18 mouse cellular contexts compared by ENCODE assay signal in the genomic region with DNA sequence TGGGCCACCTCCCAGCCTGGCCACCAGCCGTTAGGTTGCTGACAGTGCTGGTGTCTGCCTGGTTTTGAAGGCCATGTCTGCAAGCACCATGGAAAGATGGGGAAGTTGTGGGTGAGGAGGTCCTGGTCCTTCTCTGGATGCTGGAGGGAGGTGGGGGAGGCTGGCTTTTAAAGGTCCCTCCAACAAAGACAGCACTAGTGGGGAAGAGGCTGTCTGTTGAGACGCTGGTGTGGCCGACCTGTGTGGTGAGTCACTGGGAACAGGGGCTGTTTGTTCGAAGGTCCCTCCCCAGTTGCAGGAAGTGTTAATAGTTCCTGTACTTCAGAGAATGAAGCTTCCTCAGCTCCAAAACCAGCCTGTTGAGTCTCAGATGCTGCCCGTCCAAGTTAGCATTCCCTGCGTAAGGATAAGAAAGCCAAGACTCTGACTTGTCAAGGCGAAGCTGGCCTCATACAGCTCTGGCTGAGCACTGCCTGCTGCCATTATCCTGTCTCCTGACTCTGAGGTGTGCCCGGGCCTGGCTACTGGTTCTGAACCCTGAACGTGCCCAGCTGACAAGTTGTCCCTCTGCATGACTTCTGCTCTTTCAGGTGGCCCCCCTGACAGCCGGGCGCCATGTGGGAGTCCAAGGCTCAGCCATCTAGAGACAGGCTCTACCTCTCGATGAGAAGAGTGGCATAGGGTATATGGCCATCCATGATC. TPM values are rescaled to one million over a fixed set of nuclear protein-coding genes. Genes with fewer than 3 reads are reported as not detected.
DNase-seq lines count a peak whose midpoint lies in the region; ATAC-seq lines count a peak whose summit lies in the region.
"Had no signal": no experiment of that assay in that cellular context is flagged by ENCODE, and none has a peak within 500 bp of the region (broad histone marks: within the 10 kb centered on the region; RNA-seq: fewer than 3 reads in every experiment).

No protein-coding gene starts in this region.

- intact Hi-C loops in heart, postnatal 14 days (cut with DNase I) = no loop called here

- 78% methylated on average over 12 of the region's 12 CpGs for WGBS in kidney, embryonic 15.5 days
- WGBS in embryonic facial prominence, embryonic 15.5 days = 74% methylated on average over 12 of the region's 12 CpGs

- no peak overlapping the region for H3K9ac ChIP-seq in kidney, embryonic 15.5 days
- H3K9ac ChIP-seq in embryonic facial prominence, embryonic 15.5 days = no peak overlapping the region
- H3K9ac ChIP-seq: limb, embryonic 13.5 days; neural tube, embryonic 12.5 days had no signal

- ATAC-seq in kidney, embryonic 15.5 days (replicated peaks; ENCODE audit: low FRiP score) = no peak
- ATAC-seq in embryonic facial prominence, embryonic 15.5 days (ENCODE audit: insufficient number of reproducible peaks, low FRiP score, low TSS enrichment, low read depth) = no peak
- ATAC-seq: inflammation-experienced regulatory T-cells, adult 6 months had no signal

- H3K9me3 ChIP-seq in kidney, embryonic 15.5 days (replicated peaks) = no peaks in the 10 kb centered on the region
- H3K9me3 ChIP-seq in embryonic facial prominence, embryonic 15.5 days (replicated peaks) = no peaks in the 10 kb centered on the region
- no peaks in the 10 kb centered on the region for H3K9me3 ChIP-seq in megakaryocyte, embryonic 14.5 days
- H3K9me3 ChIP-seq: limb, embryonic 13.5 days; neural tube, embryonic 12.5 days had no signal

- 0 out of 2 replicates have a peak overlapping the region, but pooled peaks have one; percentile 37 for H3K27ac ChIP-seq in kidney, embryonic 15.5 days
- peak overlapping the region; percentile 35 for H3K27ac ChIP-seq in embryonic facial prominence, embryonic 15.5 days (replicated peaks)
- H3K27ac ChIP-seq: limb, embryonic 13.5 days; neural tube, embryonic 12.5 days had no signal

- peak; percentile 95 for DNase-seq in heart, adult 11 months
- DNase-seq in heart, postnatal 14 days = no peak
- DNase-seq in kidney, adult 9 months = no peak
- DNase-seq in adrenal gland, postnatal 10 days = no peak
- no peak for DNase-seq in thymus, postnatal 0 days (ENCODE audit: low spot score)
- DNase-seq: adrenal gland, adult 2 months; cerebellum, adult 9-11 months; kidney, postnatal 4 days; lung, postnatal 14 days; midbrain, embryonic 14.5 days; retina, postnatal 1 day; spleen, adult 18-20 months had no signal

- no peaks in the 10 kb centered on the region for H3K27me3 ChIP-seq in kidney, embryonic 15.5 days
- H3K27me3 ChIP-seq in embryonic facial prominence, embryonic 15.5 days = no peaks in the 10 kb centered on the region
- H3K27me3 ChIP-seq in megakaryocyte, embryonic 14.5 days (replicated peaks) = no peaks in the 10 kb centered on the region
- H3K27me3 ChIP-seq: limb, embryonic 13.5 days; neural tube, embryonic 12.5 days had no signal

- no peak overlapping the region for H3K4me3 ChIP-seq in kidney, embryonic 15.5 days (replicated peaks)
- no peak overlapping the region for H3K4me3 ChIP-seq in embryonic facial prominence, embryonic 15.5 days (replicated peaks)
- H3K4me3 ChIP-seq in megakaryocyte, embryonic 14.5 days (replicated peaks) = peak overlapping the region; percentile 71
- H3K4me3 ChIP-seq: limb, embryonic 13.5 days; neural tube, embryonic 12.5 days had no signal

- peaks cover 7% of the 10 kb centered on the region; the same call in 1 of the 2 replicates for H3K36me3 ChIP-seq in kidney, embryonic 15.5 days
- H3K36me3 ChIP-seq in embryonic facial prominence, embryonic 15.5 days = no peaks in the 10 kb centered on the region
- peaks cover 74% of the 10 kb centered on the region for H3K36me3 ChIP-seq in megakaryocyte, embryonic 14.5 days (replicated peaks; ENCODE audit: low read length)
- H3K36me3 ChIP-seq: neural tube, embryonic 12.5 days had no signal

- no peak overlapping the region for H3K4me2 ChIP-seq in kidney, embryonic 15.5 days
- H3K4me2 ChIP-seq in embryonic facial prominence, embryonic 15.5 days (replicated peaks) = no peak overlapping the region
- H3K4me2 ChIP-seq: limb, embryonic 13.5 days; neural tube, embryonic 12.5 days had no signal

- H3K4me1 ChIP-seq in kidney, embryonic 15.5 days = peaks cover 58% of the 10 kb centered on the region
- peaks cover 53% of the 10 kb centered on the region for H3K4me1 ChIP-seq in embryonic facial prominence, embryonic 15.5 days
- H3K4me1 ChIP-seq in megakaryocyte, embryonic 14.5 days = peaks cover 100% of the 10 kb centered on the region

RNA-seq across cellular contexts. Expression of a gene that starts 19.2 kb away (rescaled TPM):
- 10 to 100 TPM; 37.7 to 39.4 TPM for total RNA-seq in heart, postnatal 14 days (2021)
- 2.3 and 2.7 TPM in 2 replicates for polyA plus RNA-seq in kidney, embryonic 15.5 days (2015; fragmentation: Nextera tagmentation; extraction: Ambion mirVana)
- polyA plus RNA-seq in embryonic facial prominence, embryonic 15.5 days (2015; fragmentation: Nextera tagmentation; extraction: Ambion mirVana) = 3.2 and 4.0 TPM in 2 replicates
- polyA plus RNA-seq in megakaryocyte, embryonic 14.5 days (2012; ENCODE audit: insufficient read depth, low replicate concordance) = 132 and 226 TPM in 2 replicates
- total RNA-seq in adrenal gland, postnatal 10 days (2021) = 10 to 100 TPM; 29.8 to 30.2 TPM
- polyA plus RNA-seq in thymus, postnatal 0 days (2015; fragmentation: Nextera tagmentation; extraction: Ambion mirVana) = 2.3 and 3.0 TPM in 2 replicates

RNA-seq across cellular contexts. Expression of a gene that starts 44.2 kb away (rescaled TPM):
- total RNA-seq in heart, postnatal 14 days (2021) = 1 to 10 TPM; 4.7 to 7.1 TPM
- polyA plus RNA-seq in kidney, embryonic 15.5 days (2015; fragmentation: Nextera tagmentation; extraction: Ambion mirVana) = 6.7 and 7.5 TPM in 2 replicates
- 18.4 and 19.8 TPM in 2 replicates for polyA plus RNA-seq in embryonic facial prominence, embryonic 15.5 days (2015; fragmentation: Nextera tagmentation; extraction: Ambion mirVana)
- 90.3 and 202 TPM in 2 replicates for polyA plus RNA-seq in megakaryocyte, embryonic 14.5 days (2012; ENCODE audit: insufficient read depth, low replicate concordance)
- 1 to 10 TPM; 4.7 to 6.7 TPM for total RNA-seq in adrenal gland, postnatal 10 days (2021)
- polyA plus RNA-seq in thymus, postnatal 0 days (2015; fragmentation: Nextera tagmentation; extraction: Ambion mirVana) = 201 and 234 TPM in 2 replicates

Comparison
In these comparisons a context has a peak if more than half of its experiments do, and no peak if none do; other contexts are left out.
1. RNA of a gene that starts 19.2 kb away (polyA plus RNA-seq): 132 to 226 TPM in megakaryocyte, embryonic 14.5 days; 3.2 to 4.0 TPM in embryonic facial prominence, embryonic 15.5 days, 2.3 to 3.0 TPM in thymus, postnatal 0 days and 2.3 to 2.7 TPM in kidney, embryonic 15.5 days; every median in the first group is over 10 times any median in the second.